Mouse (Mus musculus): ENCODE data around the gene Arhgap8.
A peak's percentile ranks its signal among the peaks of the same experiment; 100 is the strongest.
"Not testable (repeated sequence)": the region's sequence is repeated elsewhere in the genome, so short reads cannot be mapped to it uniquely, and the experiment has no call there.

Arhgap8 gene

GRCm38 (mm10) chr15:84698189-84698588 lies 21.7 kb upstream of the Arhgap8 start:
- DNase-seq, result no peak

GRCm38 (mm10) chr15:84700147-84700794 lies 19.6 kb upstream of the Arhgap8 start:
- peak; percentile 58 to 80 for DNase-seq

- DNase-seq, result peak; percentile 56 to 66
These were observed 17.9 kb upstream of the Arhgap8 start for GRCm38 (mm10) chr15:84701947-84702346.

DNA sequence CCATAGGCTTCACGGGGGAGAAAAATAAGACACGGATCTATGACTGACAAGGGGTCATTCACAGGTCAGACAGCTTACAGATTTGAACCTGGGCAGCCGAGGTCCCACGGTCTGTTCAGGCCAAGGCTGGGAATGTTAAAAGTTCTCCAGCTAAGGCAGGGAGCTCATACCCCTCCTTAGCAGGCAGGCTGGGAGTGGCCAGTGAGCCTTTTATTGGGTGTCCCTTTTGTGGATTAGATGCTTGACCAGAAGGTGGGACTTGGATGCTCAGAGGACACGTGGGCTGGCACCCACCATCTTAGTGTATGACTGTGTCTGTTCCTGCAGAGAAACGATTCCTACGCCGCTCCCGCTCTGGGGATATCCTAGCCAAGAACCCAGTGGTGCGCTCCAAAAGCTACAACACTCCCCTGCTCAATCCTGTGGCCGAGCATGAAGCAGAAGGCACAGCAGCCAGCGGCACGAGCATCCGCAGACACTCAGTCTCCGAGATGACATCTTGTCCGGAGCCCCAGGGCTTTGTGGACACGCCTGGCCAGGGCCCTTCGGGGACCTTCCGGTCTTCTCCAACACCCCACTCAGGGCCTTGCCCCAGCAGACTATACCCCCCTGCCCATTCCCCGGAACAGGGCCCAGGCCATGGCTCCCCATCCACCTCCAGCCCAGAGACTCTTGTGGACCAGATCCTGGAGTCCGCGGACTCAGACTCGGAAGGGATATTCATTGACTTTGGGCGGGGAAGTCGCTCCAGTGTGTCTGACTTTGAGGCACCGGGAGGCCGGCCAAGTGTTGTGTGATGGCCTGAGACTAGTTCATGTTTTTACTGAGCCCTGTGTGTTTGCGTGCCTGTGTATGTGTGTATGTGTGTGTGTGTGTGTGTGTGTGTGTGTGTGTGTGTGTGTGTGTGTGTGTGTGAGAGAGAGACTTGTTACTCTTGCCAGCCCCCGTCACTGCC lies 17.2 kb upstream of the Arhgap8 start:
- DNase-seq, result no peak

DNA sequence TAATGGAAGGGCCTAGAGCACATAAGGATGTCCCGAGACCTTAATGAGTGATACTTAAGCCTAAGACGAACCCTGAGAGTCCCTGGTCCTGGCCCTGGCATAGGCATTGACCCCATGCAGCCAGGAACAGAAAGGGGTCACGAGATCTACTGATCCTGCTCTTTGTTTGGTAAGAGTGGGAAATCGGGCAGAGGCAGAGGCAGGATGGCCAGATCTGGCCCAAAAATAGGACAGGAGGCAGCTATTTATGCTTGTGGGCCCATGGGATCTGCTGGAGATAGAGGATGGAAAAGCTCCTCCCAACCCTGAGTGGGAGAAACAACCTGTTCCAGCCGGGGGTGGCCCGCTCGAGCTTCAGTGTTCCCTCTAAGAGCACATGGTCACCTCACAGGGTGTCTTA lies 15.9 kb upstream of the Arhgap8 start:
- no peak for DNase-seq

GRCm38 (mm10) chr15:84705351-84705901 lies 14.4 kb upstream of the Arhgap8 start:
- DNase-seq, result no peak

- DNase-seq, result no peak
These were observed 12.8 kb upstream of the Arhgap8 start for GRCm38 (mm10) chr15:84706983-84707619.

DNA sequence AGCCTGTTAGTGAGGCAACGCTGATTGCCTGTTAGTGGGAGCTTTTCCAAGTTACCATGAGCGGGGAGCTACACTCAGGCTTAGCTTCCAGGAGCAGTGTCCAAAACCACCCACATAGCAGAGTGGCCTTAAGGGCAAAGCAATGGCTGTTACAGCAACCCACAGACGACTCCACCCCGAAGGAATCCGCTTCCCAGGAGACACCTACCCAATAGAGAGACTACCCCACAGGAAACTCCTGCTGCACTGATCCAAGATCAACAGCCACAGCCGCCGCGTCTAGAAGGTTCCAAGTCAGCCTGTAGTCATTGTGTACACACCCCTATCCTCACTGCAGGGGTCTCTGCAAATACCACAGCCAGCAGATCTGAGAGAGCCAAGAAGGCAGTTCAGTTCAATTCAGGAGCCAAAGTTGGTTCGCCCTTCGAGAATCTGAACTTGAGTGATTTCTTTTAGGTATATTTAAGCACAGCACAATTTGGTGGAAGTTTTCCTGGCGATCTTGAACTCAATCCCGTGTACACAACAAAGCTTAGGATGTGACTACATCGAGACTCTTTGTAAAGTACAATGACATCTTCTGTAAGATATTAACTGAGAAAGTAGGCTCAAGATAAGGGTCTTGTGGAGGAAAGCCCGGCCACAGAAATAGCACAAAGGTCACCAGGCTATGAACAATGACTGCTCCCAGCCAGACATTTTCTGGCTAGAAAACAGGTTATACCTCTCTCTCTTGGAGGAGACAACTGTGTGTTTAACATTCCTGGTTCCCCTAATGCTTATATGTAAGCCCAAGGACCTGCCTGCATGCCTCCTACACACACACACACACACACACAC lies 7.1 kb upstream of the Arhgap8 start:
- DNase-seq, result no peak

GRCm38 (mm10) chr15:84714730-84715129 lies 5.1 kb upstream of the Arhgap8 start:
- DNase-seq, result peak in 1 of 2 experiments; percentile 42

GRCm38 (mm10) chr15:84715132-84715531 lies 4.7 kb upstream of the Arhgap8 start:
- DNase-seq, result no peak

DNA sequence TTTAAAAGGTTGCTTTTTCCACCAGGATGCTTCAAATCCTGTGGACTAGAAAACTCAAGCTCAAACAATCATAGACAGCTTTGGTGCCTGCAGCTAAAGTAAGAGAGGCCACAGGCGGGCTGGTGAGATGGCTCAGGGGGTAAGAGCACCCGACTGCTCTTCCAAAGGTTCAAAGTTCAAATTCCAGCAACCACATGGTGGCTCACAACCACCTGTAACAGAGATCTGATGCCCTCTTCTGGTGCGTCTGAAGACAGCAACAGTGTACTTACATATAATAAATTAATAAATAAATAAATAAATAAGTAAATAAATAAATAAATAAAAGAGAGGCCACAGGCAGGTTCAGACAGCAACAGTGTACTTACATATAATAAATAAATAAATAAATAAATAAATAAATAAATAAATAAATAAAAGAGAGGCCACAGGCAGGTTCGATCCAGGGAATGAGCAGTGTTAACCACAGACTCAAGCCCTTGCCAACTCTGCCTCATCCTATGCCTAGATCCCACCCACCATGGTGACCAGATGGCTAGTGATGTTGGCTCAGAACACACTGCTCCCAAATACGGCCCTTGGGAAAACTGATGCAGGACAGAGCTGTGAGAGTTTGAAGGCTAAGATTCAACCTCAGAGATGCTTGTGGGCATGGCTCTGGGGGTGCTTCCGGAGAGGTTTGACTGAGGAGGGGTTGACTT lies 2.1 kb upstream of the Arhgap8 start:
- not testable (repeated sequence) for DNase-seq

DNA sequence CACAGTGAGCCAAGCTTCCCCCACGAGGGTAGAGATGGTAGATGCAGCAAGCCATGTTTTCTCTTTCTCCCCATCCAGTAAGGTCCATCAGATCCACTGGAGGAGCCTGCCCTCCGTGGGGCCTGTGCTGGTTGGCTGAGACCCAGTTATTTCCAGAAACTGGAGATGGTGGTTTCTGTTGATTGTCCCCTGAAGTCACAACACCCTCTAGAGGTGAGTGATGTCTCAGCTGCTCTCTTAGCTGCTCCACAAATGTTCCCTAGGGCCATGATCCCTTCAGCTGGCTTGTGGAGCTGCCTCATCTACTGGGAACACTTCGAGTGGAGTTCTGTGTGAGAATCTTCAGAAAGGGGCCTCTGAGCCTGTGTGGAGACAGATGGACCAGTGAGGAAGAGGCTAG lies 1.1 kb upstream of the Arhgap8 start:
- no peak for DNase-seq

GRCm38 (mm10) chr15:84720291-84721204 lies 696 bp downstream of the Arhgap8 start:
- DNase-seq, result no peak

GRCm38 (mm10) chr15:84723656-84724055 lies 3.8 kb downstream of the Arhgap8 start:
- DNase-seq, result not testable (repeated sequence)

- DNase-seq, result no peak
These were observed 4.3 kb downstream of the Arhgap8 start for GRCm38 (mm10) chr15:84724199-84724598.

- peak; percentile 73 to 77 for DNase-seq
These were observed 9.8 kb downstream of the Arhgap8 start for GRCm38 (mm10) chr15:84729685-84730084.

DNA sequence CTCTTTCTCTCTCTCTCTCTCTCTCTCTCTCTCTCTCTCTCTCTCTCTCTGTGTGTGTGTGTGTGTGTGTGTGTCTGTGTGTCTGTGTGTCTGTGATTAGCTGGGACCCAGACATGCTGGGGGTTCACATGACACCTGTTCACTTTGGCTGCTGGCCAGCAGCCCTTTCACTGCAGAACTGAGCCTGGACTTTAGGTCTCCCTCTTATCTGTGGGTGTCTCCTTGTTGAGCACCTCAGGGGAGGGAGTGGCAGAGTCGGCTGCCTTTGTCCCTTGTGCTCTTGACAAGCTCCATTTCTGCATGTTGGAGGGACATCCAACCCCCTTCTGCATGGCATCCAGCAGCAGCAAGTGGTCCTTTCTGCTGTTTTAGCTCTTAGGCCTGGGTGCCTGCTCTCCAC lies 11.0 kb downstream of the Arhgap8 start:
- DNase-seq, result peak in 1 of 2 experiments; percentile 25

DNA sequence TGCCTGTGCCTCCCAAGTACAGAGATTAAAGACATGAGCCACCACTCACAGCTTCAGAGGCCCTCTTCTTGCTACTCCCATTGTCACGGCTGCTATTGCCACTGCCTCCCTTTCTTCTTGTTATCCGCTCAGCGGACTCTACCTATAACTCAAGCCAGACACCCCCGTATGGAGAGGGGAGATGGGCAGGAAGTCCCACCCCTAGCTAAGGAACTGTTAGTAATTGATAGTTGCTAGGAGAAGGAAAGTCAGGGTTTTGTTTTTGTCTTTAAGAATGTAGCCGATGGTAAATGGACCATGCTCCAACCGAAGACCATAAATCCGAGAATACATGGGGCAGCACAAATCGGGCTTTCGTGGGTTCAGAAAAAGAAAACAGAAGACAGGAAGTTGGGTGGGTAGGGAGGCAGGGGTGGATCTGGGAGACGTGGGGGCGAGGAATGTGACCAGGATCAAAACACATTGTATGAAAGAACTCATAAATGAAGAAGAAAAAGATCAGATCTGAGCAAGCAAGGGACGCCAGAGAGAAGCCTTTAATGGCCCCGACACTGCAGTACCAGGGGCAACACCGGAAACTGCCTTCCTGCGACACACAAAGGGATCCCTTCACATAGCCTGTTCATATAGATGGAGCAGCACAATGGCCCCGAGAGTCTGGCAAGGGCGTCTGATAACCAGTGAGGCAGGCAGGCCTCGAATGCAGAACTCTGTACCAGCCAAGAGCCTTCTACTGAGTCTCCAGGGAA lies 12.0 kb downstream of the Arhgap8 start:
- DNase-seq, result no peak

DNA sequence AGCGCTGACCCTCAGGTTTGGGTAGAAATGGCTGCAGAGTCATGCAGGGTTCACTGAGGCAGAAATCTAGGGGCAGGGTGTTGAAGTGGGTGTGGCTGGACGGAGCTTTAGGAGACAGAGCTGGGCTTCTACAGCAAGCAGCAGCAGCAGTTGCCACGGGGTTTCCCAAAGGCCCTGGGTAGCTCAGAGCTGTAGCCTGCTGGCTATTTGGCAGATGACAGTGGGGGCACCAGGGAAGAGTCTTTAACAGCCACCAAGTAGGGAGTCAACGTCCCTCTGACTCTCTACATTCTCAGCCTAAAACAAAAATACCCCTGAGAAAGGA lies 12.5 kb downstream of the Arhgap8 start:
- no peak for DNase-seq
